Mouse (Mus musculus) embryo, embryonic 11.5 days (tissue): ENCODE measurements at regions not wholly inside any gene's neighbourhood (a gene's known extent, or its start where the extent isn't known, plus 50 kb on each side); places are given as distances from the start of the nearest gene placed in this dataset.
"Not testable (repeated sequence)": the region's sequence is repeated elsewhere in the genome, so short reads cannot be mapped to it uniquely, and the experiment has no call there.

Experiments
- DNase-seq: peaks from one replicate; pipeline ENCODE4 v3.0.0-alpha.2; 2012; ENCODE audit warnings: low read depth, low spot score

DNA sequence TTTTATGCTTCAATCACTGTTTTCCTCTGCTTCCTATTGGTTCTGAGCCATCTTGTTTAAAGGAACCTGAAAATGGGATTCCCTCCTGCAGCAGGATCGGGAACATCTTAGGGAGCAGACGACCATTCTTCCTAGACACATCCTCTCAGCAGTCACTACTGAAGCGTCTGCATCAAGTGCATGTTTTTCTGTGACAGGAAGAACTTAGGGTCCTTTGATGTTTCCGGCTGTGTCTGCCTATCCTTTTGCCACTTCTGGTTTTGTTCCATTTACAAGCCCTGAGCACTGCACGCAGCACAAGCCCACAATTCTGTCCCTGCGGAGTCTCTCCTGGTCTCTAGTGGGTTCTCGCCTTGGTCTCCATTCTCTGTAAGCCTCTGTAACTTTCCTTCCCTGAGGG is 163.9 kb upstream of the Zfp637 start:
- no peak for DNase-seq

DNA sequence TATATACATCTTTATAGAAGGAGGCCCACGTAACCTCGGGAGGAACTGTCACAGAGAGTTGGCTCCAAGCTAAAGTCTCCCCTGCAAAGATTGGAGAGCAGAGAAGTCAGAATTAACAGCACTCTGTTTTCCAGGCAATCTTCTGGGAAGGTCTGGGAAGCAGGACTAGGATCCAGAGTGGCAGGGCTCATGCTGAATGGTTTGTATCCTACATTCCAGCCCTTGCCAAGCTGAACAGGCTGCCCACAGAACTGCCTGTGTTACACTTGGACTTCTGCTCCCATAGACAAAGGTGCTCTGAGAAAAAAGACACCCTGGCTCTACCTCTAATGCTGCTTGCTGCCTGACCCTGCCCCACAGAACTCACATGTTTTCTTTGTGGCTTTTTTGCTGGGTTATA is 163.2 kb upstream of the Zfp637 start:
- no peak for DNase-seq

GRCm38 (mm10) chr6:117678276-117678675 is 162.7 kb upstream of the Zfp637 start:
- DNase-seq: no peak

GRCm38 (mm10) chr6:117678877-117679276 is 162.1 kb upstream of the Zfp637 start:
- DNase-seq: no peak

- no peak for DNase-seq
Observed at GRCm38 (mm10) chr6:117686212-117686611, 154.8 kb upstream of the Zfp637 start.

DNA sequence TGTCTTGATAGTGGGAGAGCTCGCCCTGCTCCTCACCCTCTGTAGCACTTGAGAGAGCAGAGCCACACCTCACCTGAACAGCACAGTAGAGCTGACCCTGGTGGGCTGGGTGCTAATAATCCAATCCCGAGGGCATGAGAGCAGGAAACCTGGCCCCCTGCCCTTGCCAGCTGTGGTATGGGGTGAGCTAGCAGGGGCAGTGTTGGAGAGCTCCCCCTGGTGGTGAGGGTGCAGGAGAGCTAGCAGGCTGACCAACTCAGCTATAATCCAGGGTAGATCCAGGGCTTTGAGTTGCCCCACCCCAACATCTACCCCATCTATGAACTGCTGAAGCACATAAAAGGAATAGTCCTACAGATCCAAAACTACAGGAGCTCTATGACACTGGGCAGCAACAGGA is 153.9 kb upstream of the Zfp637 start:
- DNase-seq: no peak

- DNase-seq: no peak
Observed at GRCm38 (mm10) chr6:117688664-117689178, 152.3 kb upstream of the Zfp637 start.

GRCm38 (mm10) chr6:117700286-117700685 is 140.7 kb upstream of the Zfp637 start:
- no peak for DNase-seq

DNA sequence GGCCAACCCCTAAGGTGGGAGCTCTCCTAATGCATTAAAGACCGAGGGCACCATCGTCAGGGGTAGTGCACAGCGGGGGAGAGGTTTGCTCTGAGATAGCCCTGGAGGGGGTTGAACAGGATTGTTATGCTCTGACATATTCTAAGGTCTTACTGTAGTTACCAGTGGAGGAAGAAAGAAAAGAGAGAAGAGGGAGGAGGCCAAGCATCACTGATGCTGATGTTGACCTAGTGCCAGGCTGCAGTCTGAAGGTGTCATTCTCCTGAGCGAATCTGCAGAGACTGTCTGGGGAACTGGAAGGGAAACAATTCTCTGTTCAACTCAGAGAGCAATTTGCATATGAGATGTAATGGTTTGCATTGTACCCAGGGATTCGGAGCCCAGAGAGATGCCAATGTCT is 139.4 kb upstream of the Zfp637 start:
- no peak for DNase-seq

DNA sequence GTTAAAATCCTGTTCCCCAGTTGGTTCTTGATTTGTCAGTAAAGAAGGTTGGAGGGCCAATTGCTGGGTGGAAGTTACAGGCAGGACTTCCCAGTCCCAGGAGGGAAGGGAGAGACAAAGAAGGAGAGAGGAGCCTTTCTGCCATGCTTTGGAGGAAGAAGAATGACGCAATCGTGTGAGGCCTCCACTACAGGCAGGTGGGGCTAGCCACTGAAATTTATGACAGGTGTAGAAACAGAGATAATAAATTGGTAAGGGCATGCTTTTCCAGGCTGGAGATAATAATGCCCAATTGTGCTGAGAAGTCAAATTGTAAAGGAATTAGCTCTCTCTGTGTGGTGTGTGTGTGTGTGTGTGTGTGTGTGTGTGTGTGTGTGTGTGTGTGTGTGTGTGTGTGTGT is 135.0 kb upstream of the Zfp637 start:
- no peak for DNase-seq

- no peak for DNase-seq
Observed at GRCm38 (mm10) chr6:117709212-117709611, 131.8 kb upstream of the Zfp637 start.

- no peak for DNase-seq
Observed at GRCm38 (mm10) chr6:117715056-117715777, 125.8 kb upstream of the Zfp637 start.

- not testable (repeated sequence) for DNase-seq
Observed at GRCm38 (mm10) chr6:117716422-117716821, 124.6 kb upstream of the Zfp637 start.

GRCm38 (mm10) chr6:117752338-117752737 is 88.6 kb upstream of the Zfp637 start:
- not testable (repeated sequence) for DNase-seq

GRCm38 (mm10) chr6:117755682-117756081 is 85.3 kb upstream of the Zfp637 start:
- DNase-seq: not testable (repeated sequence)

DNA sequence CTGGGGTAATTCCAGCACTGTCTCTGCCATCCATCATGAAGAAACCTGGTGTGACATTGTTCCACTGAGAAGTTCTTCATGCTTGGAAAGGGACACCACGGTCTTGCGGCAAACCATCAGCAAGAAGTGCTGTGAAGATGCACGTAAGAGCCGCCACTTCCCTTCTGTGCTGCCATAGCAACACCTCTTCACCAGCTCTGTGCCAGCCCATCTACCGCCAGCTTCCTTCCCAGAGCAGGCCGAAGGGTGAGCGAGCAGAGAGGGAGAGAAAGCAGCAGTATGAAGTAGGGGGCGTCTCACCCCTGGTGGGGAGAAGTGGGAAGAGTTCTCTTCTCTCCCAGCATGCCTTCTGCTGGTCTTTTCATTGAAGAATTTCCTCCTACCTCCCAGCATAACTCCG is 84.8 kb upstream of the Zfp637 start:
- no peak for DNase-seq

DNA sequence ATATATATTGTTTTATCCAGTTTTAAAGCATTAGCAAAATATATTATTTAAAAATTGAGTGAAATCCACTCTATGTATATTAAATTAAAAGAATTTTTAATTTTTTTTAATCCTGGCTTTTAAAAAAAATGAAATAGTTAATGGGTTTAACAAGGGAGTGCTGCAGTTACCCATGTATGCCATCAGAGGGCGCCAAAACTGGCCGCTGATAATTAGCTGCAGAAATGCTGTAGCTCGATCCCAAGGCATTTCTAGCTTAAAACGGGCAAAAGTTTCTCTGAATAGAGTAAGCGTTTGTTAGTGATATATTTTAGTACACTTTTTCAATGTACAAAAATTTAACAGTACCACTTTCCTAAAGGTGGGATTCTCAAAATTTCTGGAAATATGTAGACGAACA is 82.5 kb upstream of the Zfp637 start:
- peak; percentile 27 for DNase-seq

GRCm38 (mm10) chr6:117771506-117771905 is 69.5 kb upstream of the Zfp637 start:
- DNase-seq: no peak

GRCm38 (mm10) chr6:117772396-117772795 is 68.6 kb upstream of the Zfp637 start:
- DNase-seq: no peak

- DNase-seq: no peak
Observed at GRCm38 (mm10) chr6:117775304-117776050, 65.5 kb upstream of the Zfp637 start.

GRCm38 (mm10) chr6:117778027-117778426 is 63.0 kb upstream of the Zfp637 start:
- DNase-seq: no peak

DNA sequence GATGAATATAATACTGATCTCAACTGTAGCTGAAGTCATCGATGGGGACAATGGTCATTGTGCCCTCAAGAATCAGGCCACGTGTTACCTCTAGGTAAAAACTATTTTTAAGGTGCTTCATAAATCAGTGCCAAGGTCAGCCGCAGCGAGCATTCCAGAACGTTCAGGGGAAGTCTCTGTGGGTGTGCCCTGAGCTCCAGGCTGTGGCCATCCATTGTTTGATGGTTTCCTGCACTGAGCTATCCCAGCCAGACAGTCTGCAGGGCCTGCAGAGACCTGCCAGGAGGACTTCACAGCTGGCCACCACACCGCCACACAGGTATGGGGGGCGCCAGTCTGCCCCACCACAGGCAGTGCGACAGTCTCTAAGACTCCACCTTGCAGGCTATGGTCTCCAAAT is 62.5 kb upstream of the Zfp637 start:
- no peak for DNase-seq

GRCm38 (mm10) chr6:117779020-117779419 is 62.0 kb upstream of the Zfp637 start:
- no peak for DNase-seq
